Mouse (Mus musculus): Measurements from ENCODE around the gene Gkap1. TPM values are rescaled to one million over a fixed set of nuclear protein-coding genes. Genes with fewer than 3 reads are reported as not detected.

Gene Gkap1
- 4.9 TPM for polyA plus RNA-seq (2015; fragmentation: Illumina TruSeq; extraction: RNeasy Lipid Tissue Mini Kit (QIAGEN cat#74804); ENCODE audit: insufficient read depth, low read depth, low replicate concordance)

DNA sequence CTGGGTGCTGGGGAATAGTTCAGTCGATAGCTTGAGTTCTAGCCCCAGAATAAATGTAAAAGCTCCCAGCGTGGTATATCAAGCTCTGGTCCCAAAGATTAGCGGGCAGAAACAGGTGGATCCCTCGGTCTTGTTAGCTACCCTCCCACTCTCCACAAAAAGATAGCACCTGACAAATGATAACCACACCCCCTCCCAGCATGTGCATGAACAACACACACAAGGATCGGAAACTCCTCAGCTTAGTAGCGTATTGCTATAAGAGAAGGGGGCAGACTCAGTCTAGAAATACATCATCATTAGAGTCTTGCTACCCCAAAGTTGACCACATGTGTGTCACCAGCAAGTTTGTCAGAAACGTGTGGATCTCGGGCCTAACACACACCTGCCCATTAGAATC is at the start of gene Gkap1:
TSS of gene Gkap1 (minus strand) at position 101 of the 400 bp plus-strand sequence.

DNA sequence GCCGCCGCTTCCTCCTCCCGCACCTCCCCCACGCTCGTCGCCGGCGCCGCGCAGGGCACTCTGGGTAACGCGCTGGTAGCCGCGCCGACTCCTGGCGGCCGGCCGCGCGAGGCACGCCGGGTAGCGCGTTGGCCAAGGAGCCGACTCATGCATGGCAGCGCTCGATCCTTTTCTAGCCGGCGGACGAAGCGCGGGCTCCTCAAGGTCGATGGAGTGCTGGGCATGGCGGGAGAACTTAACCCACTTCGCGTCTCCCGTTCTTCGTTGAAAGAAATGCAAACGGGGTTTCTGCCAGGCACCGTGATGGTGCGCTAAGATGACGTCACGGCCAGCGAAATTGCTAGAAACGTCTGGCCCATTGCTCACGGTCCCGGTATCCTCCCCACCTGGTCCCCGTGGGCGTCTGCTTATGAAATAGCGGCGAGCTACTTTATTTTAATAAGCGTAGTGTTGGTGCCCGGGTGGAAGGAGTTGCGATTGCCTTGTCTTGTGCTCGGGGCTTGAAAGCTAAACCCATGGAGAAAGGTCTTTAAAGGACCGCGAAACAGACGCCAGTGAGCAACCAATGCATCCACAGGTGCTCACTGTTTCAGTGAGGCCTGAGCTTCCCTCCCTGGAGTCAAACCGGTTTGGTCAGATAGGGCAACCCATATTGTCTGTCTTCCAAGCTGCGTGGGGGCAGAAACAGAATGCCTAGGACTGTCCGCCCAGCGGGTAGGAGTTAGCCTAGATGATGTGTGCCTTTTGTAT is 59.7 kb downstream of the Gkap1 start, which contains the start of gene Ubqln1:
TSS of gene Ubqln1 (minus strand) at position 62 of the 750 bp plus-strand sequence.

Other genes starting within 250 kb of the Gkap1 start
- 1.7 TPM for gene Klhl3, start 162.1 kb downstream of the Gkap1 start, polyA plus RNA-seq (2015; fragmentation: Illumina TruSeq; extraction: RNeasy Lipid Tissue Mini Kit (QIAGEN cat#74804); ENCODE audit: insufficient read depth, low read depth, low replicate concordance)
- 11.9 TPM for gene Hnrnpa0, start 147.1 kb downstream of the Gkap1 start, polyA plus RNA-seq (2015; fragmentation: Illumina TruSeq; extraction: RNeasy Lipid Tissue Mini Kit (QIAGEN cat#74804); ENCODE audit: insufficient read depth, low read depth, low replicate concordance)
- gene Idnk, start 118.0 kb downstream of the Gkap1 start, polyA plus RNA-seq (2015; fragmentation: Illumina TruSeq; extraction: RNeasy Lipid Tissue Mini Kit (QIAGEN cat#74804); ENCODE audit: insufficient read depth, low read depth, low replicate concordance): 12.2 TPM
- gene Ubqln1, start 60.0 kb downstream of the Gkap1 start, polyA plus RNA-seq (2015; fragmentation: Illumina TruSeq; extraction: RNeasy Lipid Tissue Mini Kit (QIAGEN cat#74804); ENCODE audit: insufficient read depth, low read depth, low replicate concordance): 12.5 TPM
- 0.46 TPM for gene Kif27, start 83.4 kb upstream of the Gkap1 start, polyA plus RNA-seq (2015; fragmentation: Illumina TruSeq; extraction: RNeasy Lipid Tissue Mini Kit (QIAGEN cat#74804); ENCODE audit: insufficient read depth, low read depth, low replicate concordance)
- gene 2210016F16Rik, start 109.5 kb upstream of the Gkap1 start, polyA plus RNA-seq (2015; fragmentation: Illumina TruSeq; extraction: RNeasy Lipid Tissue Mini Kit (QIAGEN cat#74804); ENCODE audit: insufficient read depth, low read depth, low replicate concordance): 3.8 TPM
- 6.7 TPM for gene Rmi1, start 126.5 kb upstream of the Gkap1 start, polyA plus RNA-seq (2015; fragmentation: Illumina TruSeq; extraction: RNeasy Lipid Tissue Mini Kit (QIAGEN cat#74804); ENCODE audit: insufficient read depth, low read depth, low replicate concordance)
- gene Hnrnpk, start 127.6 kb upstream of the Gkap1 start, polyA plus RNA-seq (2015; fragmentation: Illumina TruSeq; extraction: RNeasy Lipid Tissue Mini Kit (QIAGEN cat#74804); ENCODE audit: insufficient read depth, low read depth, low replicate concordance): 107 TPM